Mouse (Mus musculus): ENCODE measurements around the gene Sox15.
"Not testable (repeated sequence)": the region's sequence is repeated elsewhere in the genome, so short reads cannot be mapped to it uniquely, and the experiment has no call there.

Sox15 gene

DNA sequence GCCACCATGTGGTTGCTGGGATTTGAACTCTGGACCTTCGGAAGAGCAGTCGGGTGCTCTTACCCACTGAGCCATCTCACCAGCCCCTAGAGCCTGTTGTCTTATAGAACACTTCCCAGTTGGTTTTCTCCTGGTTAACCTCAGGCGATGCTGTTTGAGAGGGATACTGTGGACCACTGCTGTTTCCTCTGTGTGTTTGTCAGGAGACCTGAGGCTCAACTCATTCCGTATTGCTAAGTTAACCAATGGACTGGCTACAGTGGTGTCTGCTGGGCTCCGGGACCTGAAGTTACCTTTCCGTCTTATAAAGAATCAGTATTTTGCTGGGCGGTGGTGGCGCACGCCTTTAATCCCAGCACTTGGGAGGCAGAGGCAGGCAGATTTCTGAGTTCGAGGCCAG lies 47.8 kb downstream of the Sox15 start:
- DNase-seq (ENCODE audit: low spot score) = not testable (repeated sequence)

DNA sequence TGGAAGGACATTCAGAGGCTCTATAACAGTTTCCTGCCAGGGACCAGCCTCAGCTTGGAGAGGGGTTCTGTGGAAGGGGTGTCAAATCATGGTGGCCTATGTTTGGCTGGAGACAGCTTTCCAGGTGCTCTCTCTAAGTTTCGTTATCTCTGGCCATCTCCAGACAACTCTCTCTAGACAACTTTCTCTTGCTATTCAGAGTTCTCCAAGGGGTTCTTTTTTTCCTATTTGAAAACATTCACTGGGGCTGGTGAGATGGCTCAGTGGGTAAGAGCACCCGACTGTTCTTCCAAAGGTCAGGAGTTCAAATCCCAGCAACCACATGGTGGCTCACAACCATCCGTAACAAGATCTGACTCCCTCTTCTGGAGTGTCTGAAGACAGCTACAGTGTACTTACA lies 48.3 kb downstream of the Sox15 start:
- not testable (repeated sequence) for DNase-seq (ENCODE audit: low spot score)

DNA sequence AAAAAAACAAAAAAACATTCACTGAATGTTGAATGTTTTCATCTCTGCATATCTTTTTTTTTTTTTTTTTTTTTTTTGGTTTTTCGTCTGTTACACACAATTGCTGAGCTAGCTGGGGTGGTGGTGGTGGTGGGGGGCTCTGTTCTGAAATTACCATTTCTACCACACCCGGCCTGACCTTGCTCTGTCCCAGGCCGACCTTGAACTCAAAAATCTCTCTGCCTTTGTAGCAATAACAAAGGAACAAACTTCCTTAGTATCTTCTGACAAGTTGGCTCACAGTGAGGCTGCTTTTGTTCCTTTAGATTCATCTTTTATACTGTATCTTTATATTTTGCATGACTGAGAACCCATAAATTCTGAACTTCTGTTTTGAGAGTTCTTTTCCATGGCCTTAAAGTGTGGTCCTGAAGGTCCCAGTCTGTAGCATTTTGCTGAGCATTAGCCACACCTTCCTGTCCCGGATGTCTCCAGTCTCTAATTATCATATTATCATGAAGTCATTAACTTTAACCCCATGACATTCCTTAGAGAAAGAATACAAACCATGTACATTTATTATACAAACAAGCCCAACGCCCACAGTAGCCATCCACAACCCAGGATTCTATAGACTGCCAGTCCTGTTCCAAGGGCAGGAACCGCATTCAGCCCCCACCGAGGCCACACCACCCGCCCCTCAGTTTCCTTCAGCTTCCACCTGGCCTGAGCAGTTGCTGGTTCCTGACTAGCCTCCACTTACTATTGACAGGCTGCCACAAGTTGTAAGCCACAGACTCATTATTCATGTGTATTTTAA lies 48.9 kb downstream of the Sox15 start:
- DNase-seq (ENCODE audit: low spot score) = no peak

DNA sequence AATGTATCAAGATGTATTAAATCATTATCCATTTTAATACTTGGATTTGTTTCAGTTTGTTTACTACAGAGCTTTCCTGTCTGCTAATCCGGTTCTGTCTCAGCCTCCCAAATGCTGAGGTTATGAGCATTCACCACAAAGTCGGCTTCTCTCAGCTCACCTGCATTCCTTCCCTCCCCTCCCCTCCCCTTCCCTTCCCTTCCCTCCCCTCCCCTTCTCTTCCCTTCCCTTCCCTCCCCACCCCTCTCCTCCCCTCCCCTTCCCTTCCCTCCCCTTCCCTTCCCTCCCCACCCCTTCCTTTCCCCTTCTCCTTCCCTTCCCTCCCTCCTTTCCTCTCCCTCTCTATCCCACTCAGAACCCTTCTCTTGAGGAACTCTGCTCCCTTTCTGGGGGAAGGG lies 49.5 kb downstream of the Sox15 start:
- DNase-seq (ENCODE audit: low spot score) = no peak
